Mouse (Mus musculus) left cerebral cortex, adult 18-20 months (tissue): ENCODE data around the gene Rnf41. TPM values are rescaled to one million over a fixed set of nuclear protein-coding genes. Genes with fewer than 3 reads are reported as not detected.

Experiments
- DNase-seq, 2 experiments: peaks; one replicate each; pipeline ENCODE4 v3.0.0; 2021 to 2022; ENCODE audit warnings: low spot score in 2 of 2, mixed read lengths in 1 of 2
- long read RNA-seq, 2 experiments: library from polyadenylated mRNA; stranded (forward); transcript quantifications; one replicate each; pipeline ENCODE4 v2.0.0; 2021
- total RNA-seq, 2 experiments: library from RNA; stranded (reverse); gene quantifications; 2 replicates each; pipeline ENCODE4 v1.2.3; 2021

Gene Rnf41
- total RNA-seq = 10 to 100 TPM; 78.9 to 81.5 TPM
- long read RNA-seq, experiment 1, transcript Rnf41-201 (7 exons, 3,144 nt) = major isoform, 17 of 61 reads
- long read RNA-seq, experiment 1, partial matches to known transcripts = 39 of 61 reads
- long read RNA-seq, experiment 1, other reads (novel, unspliced or antisense) = 4 of 61 reads
- long read RNA-seq, experiment 2, transcript Rnf41-201 (7 exons, 3,144 nt) = major isoform, 11 of 35 reads
- long read RNA-seq, experiment 2, partial matches to known transcripts = 1 of 35 reads
- long read RNA-seq, experiment 2, other reads (novel, unspliced or antisense) = 22 of 35 reads

DNA sequence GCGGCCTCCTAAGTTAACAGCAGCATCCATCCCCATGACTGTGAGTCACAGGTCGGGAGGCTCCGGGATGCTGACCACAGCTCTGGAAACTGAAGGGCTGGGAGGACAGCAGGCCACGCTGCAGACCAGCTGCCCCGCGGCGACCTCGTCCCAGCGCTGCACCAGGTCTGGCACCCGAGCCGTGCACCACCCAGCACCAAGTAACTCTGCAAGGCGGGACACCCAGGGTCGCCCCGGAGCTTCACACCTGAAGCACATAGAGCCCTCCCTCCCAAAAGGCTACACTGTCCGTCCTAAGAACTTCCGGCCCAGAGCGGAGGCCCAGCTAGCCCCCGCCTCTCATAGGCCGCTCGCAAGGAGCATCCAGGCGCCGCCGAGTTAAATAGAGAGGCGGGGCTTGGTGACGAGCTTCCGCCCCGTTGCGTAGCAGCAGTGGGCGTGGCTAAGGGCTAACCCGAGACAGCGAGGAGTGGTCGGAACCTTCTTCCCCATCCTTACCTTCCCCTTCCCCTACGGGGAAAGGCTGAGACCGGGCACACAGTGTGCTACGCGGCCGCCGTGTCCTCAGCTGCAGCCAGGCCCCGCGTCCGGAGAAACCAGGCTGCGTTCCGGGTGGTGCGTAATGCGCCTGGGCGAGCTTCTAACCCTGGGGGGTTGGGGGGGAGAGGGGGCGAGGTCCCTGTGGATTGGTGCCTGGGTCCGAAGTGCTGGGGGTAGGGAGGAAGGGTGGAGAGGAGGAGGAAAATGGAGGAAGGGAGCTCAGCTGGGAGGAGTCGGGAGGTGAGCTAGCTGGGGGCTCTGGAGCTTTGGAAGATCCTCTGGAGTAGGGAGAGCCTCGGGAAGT is at the start of gene Rnf41, which contains the start of gene Nabp2:
Rnf41 (plus strand) TSS at position 447 of the 844 bp plus-strand sequence.
Nabp2 (minus strand) TSS at position 282 of the 844 bp plus-strand sequence.
- DNase-seq = peak; percentile 94 to 95

DNA sequence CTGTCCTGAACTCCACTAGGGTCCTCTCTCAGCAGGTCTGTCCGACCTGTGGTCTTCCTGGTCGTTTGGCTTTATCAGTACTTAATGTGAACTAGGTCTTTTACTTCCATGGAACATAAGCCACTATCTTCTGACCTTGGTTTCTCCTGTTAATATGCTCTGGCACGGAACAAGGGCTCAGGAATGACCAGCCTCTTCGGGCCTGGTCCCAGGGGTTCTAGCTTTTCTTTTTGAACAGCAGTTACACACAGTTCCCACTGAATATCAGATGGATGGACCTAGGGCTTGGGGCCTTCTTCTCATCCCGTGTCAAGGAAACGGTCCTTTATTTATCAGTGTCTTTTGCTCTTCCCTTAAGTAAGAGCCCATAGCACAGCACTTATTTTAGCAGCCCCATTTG is 49.6 kb upstream of the Rnf41 start:
- DNase-seq = no peak

DNA sequence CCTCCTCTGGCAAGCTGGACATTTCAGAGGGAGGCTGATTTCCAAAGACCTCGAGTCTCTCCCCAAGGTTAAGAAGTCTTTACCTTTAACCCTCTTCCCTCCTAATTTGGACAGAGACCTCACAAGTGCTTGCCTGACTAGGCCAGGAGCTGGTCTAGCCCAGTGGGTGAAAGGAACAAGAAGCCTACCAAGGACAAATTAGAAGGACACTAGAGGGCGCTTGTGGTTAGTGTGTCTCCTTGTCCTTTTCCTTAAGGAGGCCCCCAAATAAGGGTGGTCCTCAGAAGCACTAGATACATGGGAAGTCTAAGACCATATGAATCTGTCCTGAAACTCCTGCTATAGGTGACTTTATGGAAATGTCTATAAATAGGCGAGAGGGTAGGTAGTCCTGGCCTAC is 48.9 kb upstream of the Rnf41 start:
- DNase-seq = peak in 1 of 2 experiments; percentile 22

GRCm38 (mm10) chr10:128367899-128368401 is 43.5 kb upstream of the Rnf41 start:
- DNase-seq = no peak

GRCm38 (mm10) chr10:128368402-128369217 is 42.8 kb upstream of the Rnf41 start, which contains the start of gene Coq10a:
Coq10a (minus strand) TSS chr10:128368997.
- peak; percentile 86 to 94 for DNase-seq

GRCm38 (mm10) chr10:128369218-128369543 is 42.3 kb upstream of the Rnf41 start:
- no peak for DNase-seq

DNA sequence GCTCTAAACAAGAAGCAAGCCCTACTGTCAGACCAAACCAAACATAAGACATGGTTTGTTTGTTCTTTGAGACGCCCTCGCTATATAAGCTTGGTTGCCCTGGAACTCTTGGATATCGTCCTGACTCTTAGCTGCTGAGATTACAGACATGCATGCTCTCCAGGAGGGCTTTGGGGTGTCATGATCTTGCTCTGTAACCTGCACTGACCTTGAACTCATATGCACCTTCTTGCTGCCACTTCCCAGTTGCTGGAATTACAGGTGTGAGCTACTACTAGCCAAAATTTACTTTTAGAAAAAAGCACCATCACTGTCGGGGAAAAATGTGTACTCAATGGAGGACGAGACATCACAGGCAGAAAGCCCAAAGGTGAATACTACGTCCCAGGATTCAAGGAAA is 41.9 kb upstream of the Rnf41 start:
- DNase-seq = no peak

DNA sequence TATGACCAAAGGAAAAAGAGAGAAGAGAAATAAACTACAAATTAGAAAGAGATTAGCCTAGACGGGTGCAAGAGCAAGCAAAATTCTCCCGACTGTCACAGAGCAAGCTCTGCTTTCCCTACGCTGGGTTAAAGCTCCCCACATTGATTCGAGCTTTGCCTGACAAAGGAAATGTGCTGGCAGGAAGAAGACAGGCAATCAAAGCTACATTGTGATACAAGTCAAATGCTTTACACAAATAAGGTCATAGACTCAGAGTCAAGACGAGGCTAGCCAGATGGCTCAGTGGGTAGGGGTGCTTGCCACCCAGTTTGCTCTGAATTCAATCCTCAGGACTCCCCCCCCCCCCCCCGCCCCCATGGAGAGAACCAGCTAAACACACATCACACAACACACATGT is 41.4 kb upstream of the Rnf41 start:
- DNase-seq = no peak

GRCm38 (mm10) chr10:128370601-128371000 is 40.9 kb upstream of the Rnf41 start:
- DNase-seq = no peak

- DNase-seq = no peak
Observed at GRCm38 (mm10) chr10:128372142-128372541, 39.3 kb upstream of the Rnf41 start.

- DNase-seq = no peak
Observed at GRCm38 (mm10) chr10:128372989-128373748, 38.3 kb upstream of the Rnf41 start.

GRCm38 (mm10) chr10:128374393-128374792 is 37.1 kb upstream of the Rnf41 start:
- DNase-seq = no peak

GRCm38 (mm10) chr10:128376099-128376454 is 35.4 kb upstream of the Rnf41 start:
- DNase-seq = no peak

DNA sequence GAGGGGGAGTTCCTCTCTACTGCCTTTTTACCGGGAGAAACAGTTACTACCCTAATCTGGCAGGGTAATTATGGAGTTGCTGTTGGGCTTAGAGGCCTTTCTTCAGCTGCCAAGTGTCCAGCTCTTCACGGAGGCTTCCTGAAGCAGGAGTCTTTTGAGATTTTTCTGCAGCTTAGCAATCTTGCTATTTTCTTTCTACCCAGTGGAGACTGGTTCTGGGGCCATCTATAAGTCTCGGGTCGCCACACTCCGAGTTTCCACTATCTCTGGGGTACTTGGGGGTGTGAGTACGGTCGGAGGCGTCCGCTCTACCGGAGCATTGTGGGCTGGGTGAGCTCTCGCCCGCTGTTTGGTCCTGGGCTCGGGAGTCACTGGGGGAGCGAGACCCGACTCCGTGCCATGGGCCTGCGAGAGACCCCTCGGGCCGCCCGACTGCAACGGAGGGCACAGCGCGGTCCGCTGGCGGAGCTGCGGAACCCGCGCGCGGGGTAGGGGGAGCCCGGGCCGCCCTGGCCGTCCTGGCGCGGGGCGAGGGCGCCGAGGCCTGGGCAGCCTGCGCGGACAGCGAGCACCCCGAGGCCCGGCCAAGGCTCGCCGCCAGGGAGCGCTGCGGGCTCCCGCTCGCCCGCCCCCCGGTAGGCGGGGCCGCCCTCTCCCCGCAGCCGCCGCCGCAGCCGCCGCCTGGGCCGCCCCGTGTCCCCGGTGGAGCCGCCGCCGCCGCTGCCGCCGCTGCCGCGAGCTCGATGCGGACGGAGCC is 34.8 kb upstream of the Rnf41 start, which contains the start of gene Ankrd52:
Ankrd52 (plus strand) TSS at position 661 of the 757 bp plus-strand sequence.
- peak; percentile 76 to 88 for DNase-seq

DNA sequence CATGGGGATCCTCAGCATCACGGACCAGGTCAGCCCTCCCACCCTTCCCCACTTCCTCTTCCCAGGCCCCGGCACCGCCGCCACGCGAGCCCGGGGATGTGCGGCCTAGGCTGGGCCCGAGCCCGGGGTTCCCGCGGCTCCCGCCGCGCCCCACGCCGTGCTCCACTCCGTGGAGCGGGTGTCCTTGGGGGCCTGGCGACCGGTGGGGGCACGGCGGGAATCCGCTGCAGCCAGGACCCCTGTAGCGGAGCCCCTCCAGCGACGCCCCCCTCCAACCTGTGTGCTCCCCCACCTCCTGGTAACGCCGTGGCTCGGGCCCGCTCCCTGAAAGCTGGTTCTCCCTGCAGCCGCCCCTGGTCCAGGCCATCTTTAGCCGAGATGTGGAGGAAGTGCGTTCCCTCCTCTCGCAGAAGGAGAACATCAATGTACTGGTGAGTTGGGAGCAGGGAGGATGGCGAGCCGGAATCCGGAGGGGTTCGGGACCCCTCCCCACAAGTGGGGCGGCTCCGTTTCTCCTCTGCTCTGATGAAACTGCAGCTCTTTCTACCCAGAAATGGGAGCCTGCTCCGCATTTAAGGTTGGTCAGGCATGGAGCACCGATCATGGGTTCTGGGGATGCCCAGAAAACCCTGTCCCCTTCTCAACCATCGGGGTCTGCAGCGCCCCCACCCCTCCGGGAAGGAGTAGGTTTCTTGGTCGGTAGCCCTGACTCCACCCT is 34.1 kb upstream of the Rnf41 start:
- DNase-seq = peak in 1 of 2 experiments; percentile 31

DNA sequence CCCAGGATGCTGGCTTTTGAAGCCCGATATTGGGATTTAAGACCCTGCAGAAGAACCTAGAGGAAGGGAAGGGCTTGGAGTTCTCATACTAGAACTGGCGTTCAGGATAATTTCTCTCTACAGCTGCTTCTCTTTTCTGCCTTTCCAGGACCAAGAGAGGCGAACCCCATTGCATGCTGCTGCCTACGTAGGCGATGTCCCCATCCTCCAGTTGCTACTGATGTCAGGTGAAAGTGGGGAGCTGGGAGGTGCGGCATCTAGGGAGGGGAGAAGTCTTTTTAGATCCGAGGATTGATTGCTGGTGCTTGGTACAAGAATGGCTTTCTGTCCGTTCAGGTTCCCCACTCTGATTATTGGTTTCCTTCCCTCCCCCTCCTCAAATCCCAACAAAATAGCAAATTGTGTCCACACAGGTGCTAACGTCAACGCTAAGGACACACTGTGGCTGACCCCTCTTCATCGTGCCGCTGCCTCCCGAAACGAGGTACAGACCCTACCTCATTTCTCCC is 33.5 kb upstream of the Rnf41 start:
- no peak for DNase-seq

DNA sequence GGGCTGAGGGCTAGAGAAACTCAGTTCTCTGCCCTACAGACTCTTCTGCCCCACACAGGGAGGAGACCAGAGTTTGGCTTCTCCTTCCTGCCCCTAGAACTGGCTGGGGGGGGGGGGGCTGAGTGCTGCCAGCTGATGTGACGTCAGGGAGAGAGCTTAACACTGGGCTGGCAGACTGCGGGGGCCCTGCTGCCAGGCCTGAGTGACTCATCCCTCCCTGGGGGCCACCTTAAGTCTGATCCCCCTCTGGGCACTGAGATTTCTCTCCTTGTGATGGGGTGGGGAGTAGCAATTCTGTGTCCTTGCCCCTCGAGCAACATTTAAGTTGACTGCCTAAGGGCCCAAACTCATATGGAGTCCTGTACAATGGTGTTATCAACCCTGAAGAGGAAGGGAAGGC is 33.0 kb upstream of the Rnf41 start:
- no peak for DNase-seq

DNA sequence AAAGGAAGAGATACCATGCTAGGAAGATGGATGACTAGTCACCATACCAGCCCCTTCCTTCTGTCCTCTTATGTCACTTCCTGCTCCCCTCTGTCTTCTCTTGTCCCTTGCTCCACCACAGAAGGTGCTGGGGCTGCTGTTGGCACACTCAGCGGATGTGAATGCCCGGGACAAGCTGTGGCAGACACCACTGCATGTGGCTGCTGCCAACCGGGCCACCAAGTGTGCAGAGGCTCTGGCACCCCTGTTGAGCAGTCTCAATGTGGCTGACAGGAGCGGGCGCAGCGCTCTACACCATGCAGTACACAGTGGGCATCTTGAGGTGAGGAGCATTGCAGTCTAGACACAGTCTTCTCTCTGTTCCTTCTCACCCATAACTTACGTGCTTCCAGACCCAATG is 32.2 kb upstream of the Rnf41 start:
- DNase-seq = no peak

- no peak for DNase-seq
Observed at GRCm38 (mm10) chr10:128380565-128380964, 30.9 kb upstream of the Rnf41 start.
